ENCODE assay signal across 9 mouse cellular contexts in genomic region chr4:130168280-130169183, GRCm38 (mm10). TPM values are rescaled to one million over a fixed set of nuclear protein-coding genes. Genes with fewer than 3 reads are reported as not detected.
DNase-seq lines count a peak whose midpoint lies in the region; ATAC-seq lines count a peak whose summit lies in the region.
"Had no signal": no experiment of that assay in that cellular context is flagged by ENCODE, and none has a peak within 500 bp of the region (broad histone marks: within the 10 kb centered on the region; RNA-seq: fewer than 3 reads in every experiment).

No protein-coding gene starts in this region.

- no peak overlapping the region for H3K9ac ChIP-seq in embryonic facial prominence, embryonic 11.5 days (replicated peaks; ENCODE audit: low read length)

- intact Hi-C loops in heart, postnatal 36 days (cut with DNase I): no loop called here

- H3K27ac ChIP-seq in embryonic facial prominence, embryonic 11.5 days (replicated peaks; ENCODE audit: low read depth, low read length): no peak overlapping the region

- no peak overlapping the region for H3K4me2 ChIP-seq in embryonic facial prominence, embryonic 11.5 days (ENCODE audit: low read depth, low read length)

- no peaks in the 10 kb centered on the region for H3K36me3 ChIP-seq in embryonic facial prominence, embryonic 11.5 days (replicated peaks; ENCODE audit: control insufficient read depth, insufficient read depth, low read depth, low read length)

- peak; percentile 24 to 25 for DNase-seq in spleen, adult 18-20 months
- no peak for DNase-seq in spleen, postnatal 14 days (ENCODE audit: low spot score in 2 of 2)
- DNase-seq in embryonic facial prominence, embryonic 11.5 days (ENCODE audit: low spot score): peak; percentile 56
- DNase-seq in heart, postnatal 36 days: peak; percentile 89 to 90
- peak; percentile 96 to 97 for DNase-seq in kidney, postnatal 36 days
- DNase-seq in testis, postnatal 14 days (ENCODE audit: low spot score): peak; percentile 78
- no peak for DNase-seq in thymus, postnatal 10 days (ENCODE audit: low spot score in 2 of 2)

- H3K4me1 ChIP-seq in embryonic facial prominence, embryonic 11.5 days (ENCODE audit: control insufficient read depth, insufficient read depth, low read length): peaks cover 7% of the 10 kb centered on the region

- WGBS in embryonic facial prominence, embryonic 11.5 days: 37% methylated on average over 16 of the region's 16 CpGs

- no peaks in the 10 kb centered on the region for H3K9me3 ChIP-seq in embryonic facial prominence, embryonic 11.5 days (replicated peaks; ENCODE audit: control insufficient read depth, low read length)

- H3K4me3 ChIP-seq in embryonic facial prominence, embryonic 11.5 days (ENCODE audit: low read depth, low read length): no peak overlapping the region

- H3K27me3 ChIP-seq in embryonic facial prominence, embryonic 11.5 days (ENCODE audit: control insufficient read depth, insufficient read depth, low read length): peaks cover 2% of the 10 kb centered on the region; the same call in 1 of the 2 replicates

- no peak for ATAC-seq in embryonic facial prominence, embryonic 11.5 days (replicated peaks; ENCODE audit: insufficient number of reproducible peaks, low FRiP score, low TSS enrichment, low read depth)
- peak; percentile 72 for ATAC-seq in megakaryocyte progenitor cell, adult 5-6 weeks (replicated peaks; ENCODE audit: poor library complexity)

RNA-seq across cellular contexts. Expression of gene Tinagl1, which starts 6.4 kb away (rescaled TPM):
- polyA plus RNA-seq in embryonic facial prominence, embryonic 11.5 days (2014; fragmentation: Nextera tagmentation; extraction: Ambion mirVana): 6.4 and 8.2 TPM in 2 replicates
- 10 to 100 TPM; 55.2 to 76.8 TPM for total RNA-seq in heart, postnatal 36 days (2021)
- total RNA-seq in megakaryocyte progenitor cell, adult 5-6 weeks (2015): 1.5 and 3.1 TPM in 2 replicates
- total RNA-seq in megakaryocyte progenitor cell, adult 5-6 weeks (2017): 1.6 and 2.3 TPM in 2 replicates

RNA-seq across cellular contexts. Expression of gene Hcrtr1, which starts 29.4 kb away (rescaled TPM):
- 0.11 and 0.31 TPM in 2 replicates for polyA plus RNA-seq in embryonic facial prominence, embryonic 11.5 days (2014; fragmentation: Nextera tagmentation; extraction: Ambion mirVana)
- not detected for total RNA-seq in heart, postnatal 36 days (2021)
- not detected in 2 replicates for total RNA-seq in megakaryocyte progenitor cell, adult 5-6 weeks (2015)
- total RNA-seq in megakaryocyte progenitor cell, adult 5-6 weeks (2017): not detected in 2 replicates

RNA-seq across cellular contexts. Expression of gene Gm853, which starts 53.7 kb away (rescaled TPM):
- polyA plus RNA-seq in embryonic facial prominence, embryonic 11.5 days (2014; fragmentation: Nextera tagmentation; extraction: Ambion mirVana): not detected in 2 replicates
- not detected for total RNA-seq in heart, postnatal 36 days (2021)
- total RNA-seq in megakaryocyte progenitor cell, adult 5-6 weeks (2015): not detected in 2 replicates
- total RNA-seq in megakaryocyte progenitor cell, adult 5-6 weeks (2017): not detected in 2 replicates
- total RNA-seq: layer of hippocampus, postnatal 25 days had no signal

Comparison
In these comparisons a context has a peak if more than half of its experiments do, and no peak if none do; other contexts are left out.
1. DNase-seq: peak in spleen, adult 18-20 months (2 of 2), embryonic facial prominence, embryonic 11.5 days (single experiment), heart, postnatal 36 days (2 of 2), kidney, postnatal 36 days (2 of 2) and testis, postnatal 14 days (single experiment); none in spleen, postnatal 14 days (0 of 2) and thymus, postnatal 10 days (0 of 2).
2. RNA of gene Tinagl1, which starts 6.4 kb away (total RNA-seq): 55.2 to 76.8 TPM in heart, postnatal 36 days; 1.5 to 3.1 TPM in megakaryocyte progenitor cell, adult 5-6 weeks; every median in the first group is over 10 times any median in the second.